Mouse (Mus musculus): ENCODE measurements around the gene Eps15.

Gene Eps15

GRCm38 (mm10) chr4:109279689-109280458 is at the start of gene Eps15:
Eps15 (plus strand) TSS chr4:109280268.
- in situ Hi-C loops (cut with MboI, MseI), result loop anchor here in 1 of 2 experiments (10.0 kb wide), 1 partner anchor 1965 kb away; the partner anchor contains the start of gene Yipf1

DNA sequence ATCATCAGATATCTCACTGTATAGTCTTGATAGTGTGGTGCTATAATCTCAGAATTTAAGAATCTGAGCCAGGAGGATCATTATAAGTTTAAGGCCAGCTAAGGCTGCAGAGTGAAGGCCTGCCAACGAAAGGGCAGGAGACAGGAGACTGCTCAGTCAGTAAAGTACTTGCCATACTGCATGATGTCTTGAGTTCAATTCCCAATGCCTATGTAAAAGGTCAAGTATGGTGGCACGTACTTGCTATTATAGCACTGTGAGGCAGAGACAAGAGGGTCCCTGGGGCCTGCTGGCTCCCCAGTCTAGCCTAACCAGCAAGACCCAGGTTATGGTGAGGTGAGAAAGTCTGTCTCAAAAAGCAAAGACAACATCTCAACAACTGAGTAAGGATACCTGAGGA is 45.9 kb upstream of the Eps15 start, which contains the start of gene Calr4:
Gene Calr4 (plus strand): TSS at position 301 of the 400 bp plus-strand sequence.
- in situ Hi-C loops (cut with MboI, MseI), result no loop called here

DNA sequence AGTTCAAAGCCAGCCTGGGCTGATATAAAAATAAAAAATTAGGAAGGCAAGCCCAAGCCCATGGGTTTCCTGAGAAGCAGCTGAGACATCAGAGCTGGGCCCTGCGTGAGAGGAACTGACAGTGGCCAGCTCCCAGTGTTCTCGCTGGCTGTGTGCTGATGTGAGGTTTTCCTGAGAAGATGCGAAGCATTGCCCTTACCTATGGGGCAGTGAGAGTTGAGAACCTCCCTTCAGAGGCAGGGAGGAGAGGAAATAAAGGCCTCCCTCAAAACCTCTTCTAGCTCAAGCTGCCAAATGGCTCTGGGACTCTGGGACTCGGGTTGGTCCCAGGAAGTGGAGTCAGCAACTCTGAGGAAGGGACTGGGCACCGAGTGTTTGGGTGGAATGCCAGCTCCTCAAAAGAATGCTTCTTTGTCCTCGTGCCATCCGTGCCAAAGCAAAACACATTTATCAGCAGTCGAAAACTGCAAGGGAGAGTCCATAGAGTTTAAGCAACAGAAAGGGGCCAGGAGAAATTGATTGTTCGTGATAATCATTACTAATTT is 45.2 kb upstream of the Eps15 start:
- in situ Hi-C loops (cut with MboI, MseI), result no loop called here

DNA sequence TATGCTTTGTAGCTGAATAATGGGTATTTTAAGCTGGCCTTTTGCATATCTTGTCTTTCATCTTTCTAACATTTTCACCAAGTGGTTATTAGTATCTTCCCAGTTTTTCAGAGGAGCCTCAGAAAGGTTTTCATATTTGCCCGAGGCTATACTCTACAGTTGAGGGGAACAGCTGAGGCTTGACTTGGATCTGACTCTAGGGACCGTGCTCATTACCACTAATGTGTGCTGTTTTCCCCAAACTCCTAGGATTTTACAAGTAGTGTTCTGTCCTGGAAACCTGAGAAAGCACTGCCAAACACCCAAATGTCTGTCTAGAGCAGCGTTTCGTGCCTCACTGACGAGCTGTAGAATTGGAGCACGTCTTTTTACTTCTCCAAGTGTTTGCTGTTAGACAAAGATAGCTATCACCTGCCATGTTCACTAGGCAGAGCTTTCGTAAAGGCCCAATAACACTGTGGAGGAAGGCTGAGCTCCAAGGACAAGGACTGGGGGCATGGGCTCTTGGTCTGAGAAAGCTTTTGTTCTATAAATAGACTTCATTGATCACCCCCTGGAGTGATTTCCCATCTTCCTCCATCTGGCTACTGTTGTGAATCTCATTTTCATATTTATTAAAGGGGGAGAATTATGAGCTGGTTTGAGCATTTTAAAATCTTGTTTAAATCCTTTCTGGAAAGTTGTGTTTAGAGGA is 43.7 kb upstream of the Eps15 start:
- in situ Hi-C loops (cut with MboI, MseI), result no loop called here

DNA sequence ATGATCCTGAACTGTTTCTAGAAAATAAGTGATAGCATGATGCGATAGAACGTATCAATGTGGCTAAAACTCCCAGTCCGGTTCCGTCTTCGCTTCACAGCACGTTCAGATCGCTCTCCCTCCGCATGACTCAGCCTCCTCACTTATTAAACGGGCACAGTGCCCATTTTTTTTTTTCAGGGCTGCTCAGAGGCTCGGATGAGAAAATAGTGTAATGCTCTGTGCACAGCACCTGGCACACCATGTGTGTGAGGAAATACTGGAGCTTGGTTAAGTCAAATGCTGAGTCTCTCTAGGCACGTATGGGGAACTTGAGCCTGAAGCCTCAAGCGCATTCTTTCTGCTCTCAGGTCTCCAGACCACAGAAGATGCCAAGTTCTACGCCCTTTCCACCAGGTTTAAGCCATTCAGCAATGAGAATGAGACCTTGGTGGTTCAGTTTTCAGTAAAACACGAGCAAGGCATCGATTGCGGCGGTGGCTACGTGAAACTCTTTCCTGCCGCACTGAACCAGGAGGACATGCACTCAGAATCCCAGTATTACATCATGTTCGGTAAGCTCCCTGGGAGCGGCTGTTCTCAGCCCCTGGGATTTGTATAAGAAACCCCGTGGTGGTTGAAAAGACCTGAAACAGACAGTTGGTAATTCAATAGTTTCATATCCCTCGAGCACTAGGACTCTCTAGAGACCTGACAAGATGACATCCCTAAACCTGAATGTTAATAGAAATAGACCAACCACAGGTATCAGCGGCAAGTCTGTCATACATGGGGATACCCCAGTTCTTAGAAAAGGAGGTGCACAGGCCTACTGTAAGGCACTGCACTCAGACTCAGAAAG is 41.4 kb upstream of the Eps15 start:
- in situ Hi-C loops (cut with MboI, MseI), result no loop called here

GRCm38 (mm10) chr4:109241221-109241620 is 38.8 kb upstream of the Eps15 start:
- in situ Hi-C loops (cut with MboI, MseI), result no loop called here

DNA sequence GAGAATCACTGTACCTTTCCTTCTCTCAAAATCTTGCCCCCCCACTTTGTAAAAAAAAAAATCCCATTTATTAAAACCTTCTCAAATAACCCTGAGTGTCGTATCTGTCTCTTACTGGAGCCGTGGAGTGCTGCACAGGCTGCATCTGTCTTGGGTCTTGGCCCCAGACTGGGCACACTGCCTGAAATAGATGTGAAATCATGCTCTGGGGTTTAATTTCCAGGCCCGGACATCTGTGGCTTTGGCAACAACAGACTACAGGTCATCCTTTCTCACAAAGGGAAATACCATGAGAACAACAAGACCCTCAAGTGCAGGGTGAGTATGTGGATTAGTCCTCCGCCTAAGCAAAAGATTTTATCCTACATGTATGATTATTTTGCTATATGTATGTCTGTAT is 38.1 kb upstream of the Eps15 start:
- in situ Hi-C loops (cut with MboI, MseI), result no loop called here

DNA sequence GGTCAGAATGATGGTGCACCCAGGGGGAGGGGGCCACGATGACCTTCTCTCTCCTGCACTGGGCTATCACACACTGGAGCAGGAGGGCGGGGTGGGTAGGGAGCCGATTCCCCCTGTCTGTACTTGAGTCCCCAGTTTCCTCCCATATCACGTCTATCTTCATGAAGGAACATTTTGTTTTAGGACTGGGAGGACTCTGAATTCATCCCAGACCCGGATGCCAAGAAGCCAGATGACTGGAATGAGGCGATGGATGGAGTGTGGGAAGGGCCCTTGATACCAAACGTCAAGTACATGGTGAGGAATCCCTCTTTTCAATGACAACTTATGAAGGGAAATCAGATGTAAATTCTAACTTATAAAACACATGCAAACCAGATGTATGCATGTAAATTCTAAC is 35.6 kb upstream of the Eps15 start:
- in situ Hi-C loops (cut with MboI, MseI), result no loop called here

DNA sequence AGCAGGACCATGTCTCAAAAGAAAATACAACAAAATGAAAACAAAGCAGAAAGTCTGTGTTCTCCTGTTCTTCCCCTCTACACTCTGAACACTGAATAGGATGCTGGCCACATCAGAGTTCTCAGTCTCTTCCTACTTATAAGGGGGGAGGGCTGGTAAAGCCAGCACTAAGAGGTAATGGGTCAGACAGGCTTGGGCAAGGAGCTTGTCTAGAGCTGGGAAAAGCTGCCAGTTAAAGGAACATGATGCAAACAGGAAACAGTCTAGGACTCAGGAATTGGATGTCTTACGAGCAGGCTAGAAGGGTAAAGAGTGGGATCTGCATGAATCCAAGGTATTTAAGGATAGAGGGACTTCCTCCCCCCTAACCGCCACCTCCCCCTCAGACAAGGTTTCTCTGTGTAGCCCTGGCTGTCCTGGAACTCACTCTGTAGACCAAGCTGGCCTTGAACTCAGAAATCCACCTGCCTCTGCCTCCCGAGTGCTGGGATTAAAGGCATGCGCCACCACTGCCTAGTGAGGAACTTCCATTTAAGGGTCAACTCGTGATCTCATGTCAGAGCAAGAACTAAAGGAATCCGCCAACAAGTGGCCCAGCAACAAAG is 35.0 kb upstream of the Eps15 start:
- in situ Hi-C loops (cut with MboI, MseI), result no loop called here

- in situ Hi-C loops (cut with MboI, MseI), result no loop called here
Observed at GRCm38 (mm10) chr4:109251605-109252004, 28.5 kb upstream of the Eps15 start.

DNA sequence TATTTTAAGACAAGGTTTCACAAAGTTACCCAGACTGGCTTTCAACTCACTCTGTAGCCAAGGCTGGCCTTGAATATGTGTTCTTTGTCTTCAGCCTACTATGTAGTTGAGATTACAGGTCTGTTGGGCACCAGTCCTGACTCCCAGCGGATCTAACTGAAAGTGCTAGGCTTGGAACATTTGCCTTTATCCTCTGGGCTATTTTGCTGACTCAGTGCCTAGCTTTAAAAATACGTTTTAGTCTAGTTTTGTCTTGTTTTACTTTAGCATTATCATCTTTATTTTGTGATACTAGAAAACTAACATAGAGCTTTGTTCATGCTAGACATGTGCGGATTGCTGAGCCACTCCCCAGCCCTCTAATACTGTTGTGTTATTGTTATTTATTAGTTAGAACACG is 27.9 kb upstream of the Eps15 start:
- in situ Hi-C loops (cut with MboI, MseI), result no loop called here

DNA sequence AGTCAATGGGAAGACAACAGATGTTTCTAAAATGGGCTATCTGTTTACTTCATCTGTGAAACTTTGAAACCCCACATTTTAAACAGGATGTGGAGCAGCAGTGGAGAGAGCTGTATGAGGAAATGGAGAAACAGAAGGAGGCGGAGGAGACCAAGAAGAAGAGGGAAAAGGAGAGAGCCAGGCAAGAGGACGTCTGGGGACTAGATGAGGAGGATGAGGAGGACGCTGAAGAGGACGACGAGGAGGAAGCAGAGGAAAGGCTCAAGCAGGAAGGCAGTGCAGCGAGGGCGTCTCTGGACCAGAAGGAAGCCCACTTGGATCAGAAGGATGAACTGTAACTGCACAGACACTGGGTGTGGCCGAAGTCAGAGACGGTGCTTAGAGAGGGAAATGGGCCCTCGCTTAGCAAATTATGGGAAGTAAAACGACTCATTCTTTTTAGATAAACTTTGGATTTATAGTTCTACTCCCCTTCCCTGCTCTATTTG is 26.4 kb upstream of the Eps15 start:
- in situ Hi-C loops (cut with MboI, MseI), result no loop called here

DNA sequence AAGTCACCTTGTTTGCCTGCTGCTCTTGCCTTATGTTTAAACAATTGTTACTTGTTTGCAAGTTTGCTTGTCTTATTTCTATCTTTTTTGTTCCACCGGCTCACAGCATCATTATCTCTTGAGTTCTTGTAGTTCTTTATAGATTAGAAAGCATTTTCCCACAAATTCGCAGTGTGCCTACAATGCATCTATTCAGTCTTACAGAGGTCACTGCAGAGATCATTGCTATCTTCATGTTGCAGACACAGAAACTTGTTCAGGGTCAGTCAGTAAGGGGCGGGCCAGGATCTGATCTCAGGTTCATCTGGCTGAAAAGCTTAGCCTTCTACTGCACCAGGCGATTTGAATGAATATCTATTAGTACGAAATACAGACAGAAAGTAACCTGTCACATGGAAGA is 25.6 kb upstream of the Eps15 start:
- in situ Hi-C loops (cut with MboI, MseI), result no loop called here

- in situ Hi-C loops (cut with MboI, MseI), result no loop called here
Observed at GRCm38 (mm10) chr4:109255321-109255720, 24.7 kb upstream of the Eps15 start.

GRCm38 (mm10) chr4:109255727-109256417 is 24.2 kb upstream of the Eps15 start:
- in situ Hi-C loops (cut with MboI, MseI), result no loop called here

- in situ Hi-C loops (cut with MboI, MseI), result no loop called here
Observed at GRCm38 (mm10) chr4:109256791-109257190, 23.3 kb upstream of the Eps15 start.

- in situ Hi-C loops (cut with MboI, MseI), result no loop called here
Observed at GRCm38 (mm10) chr4:109257639-109258038, 22.4 kb upstream of the Eps15 start.

- in situ Hi-C loops (cut with MboI, MseI), result no loop called here
Observed at GRCm38 (mm10) chr4:109262068-109262467, 18.0 kb upstream of the Eps15 start.

DNA sequence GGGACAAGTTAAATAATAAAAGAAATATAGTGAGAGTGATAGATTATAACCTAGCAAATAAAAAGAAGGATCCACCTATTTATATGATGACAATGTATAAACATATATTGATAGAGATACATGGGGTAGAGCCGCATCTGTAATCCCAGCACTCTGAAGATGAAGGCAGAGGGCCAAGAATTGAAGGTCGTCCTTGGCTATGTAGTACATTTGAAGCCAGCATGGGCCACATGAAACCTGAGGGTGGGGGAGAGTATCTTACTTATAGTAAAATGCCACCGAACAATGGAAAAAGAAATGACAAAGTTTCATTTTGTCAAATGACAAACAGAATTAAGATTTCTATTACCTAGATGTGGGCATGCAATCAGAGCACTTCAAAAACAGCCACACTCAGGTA is 14.0 kb upstream of the Eps15 start:
- in situ Hi-C loops (cut with MboI, MseI), result no loop called here

GRCm38 (mm10) chr4:109266744-109267143 is 13.3 kb upstream of the Eps15 start:
- in situ Hi-C loops (cut with MboI, MseI), result no loop called here

GRCm38 (mm10) chr4:109267452-109267851 is 12.6 kb upstream of the Eps15 start:
- in situ Hi-C loops (cut with MboI, MseI), result no loop called here
